8 mouse cellular contexts compared by ENCODE assay signal in the genomic region with DNA sequence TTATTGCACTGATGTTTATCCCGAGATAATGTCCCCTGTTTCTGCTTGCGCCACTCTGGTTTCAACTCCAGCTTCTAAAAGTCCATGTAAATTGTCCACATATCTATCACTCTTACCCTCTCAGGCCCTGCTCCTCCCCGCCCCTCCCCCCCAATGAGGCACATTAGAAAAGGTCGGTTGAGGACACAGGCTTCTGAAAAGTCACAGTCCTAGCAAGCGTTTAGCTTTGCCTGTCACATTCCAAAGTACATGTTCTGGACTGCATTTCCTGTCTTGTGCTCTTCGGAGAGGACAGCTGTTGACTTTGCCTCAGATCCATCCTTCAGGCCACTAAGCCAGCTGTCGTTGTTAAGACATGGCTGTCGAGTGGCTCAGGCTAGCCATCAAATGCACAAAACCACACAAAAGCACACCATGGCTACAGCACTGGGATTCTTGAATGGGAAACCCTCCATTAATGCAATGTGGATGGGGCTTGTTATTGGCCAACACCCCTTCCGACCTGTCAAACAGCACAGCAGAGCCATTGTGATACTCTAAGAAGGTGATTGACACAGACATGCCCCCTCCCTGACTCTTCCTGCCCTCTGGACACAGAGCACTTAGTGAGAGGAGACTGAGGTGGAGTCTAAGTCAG. TPM values are rescaled to one million over a fixed set of nuclear protein-coding genes. Genes with fewer than 3 reads are reported as not detected.
DNase-seq lines count a peak whose midpoint lies in the region; ATAC-seq lines count a peak whose summit lies in the region.

No protein-coding gene starts in this region.

- H3K27ac ChIP-seq in heart, embryonic 15.5 days: no peak overlapping the region
- no peak overlapping the region for H3K27ac ChIP-seq in midbrain, embryonic 15.5 days

- no peak for ATAC-seq in heart, embryonic 15.5 days (replicated peaks; ENCODE audit: insufficient number of reproducible peaks, insufficient read depth, low FRiP score, low read depth)
- ATAC-seq in midbrain, embryonic 15.5 days (replicated peaks): no peak; the same call in 1 of the 2 replicates
- no peak for ATAC-seq in activated CD4-positive, CD25-positive, alpha-beta regulatory T cell, adult 4 months

- peaks cover 9% of the 10 kb centered on the region; the same call in 1 of the 2 replicates for H3K4me1 ChIP-seq in heart, embryonic 15.5 days (replicated peaks)
- peaks cover 10% of the 10 kb centered on the region; the same call in 1 of the 2 replicates for H3K4me1 ChIP-seq in midbrain, embryonic 15.5 days

- DNase-seq in embryo, embryonic 10 days (ENCODE audit: low spot score): peak; percentile 41
- peak; percentile 9 to 35 for DNase-seq in kidney, postnatal 4 days
- DNase-seq in left cerebral cortex, postnatal 4 days: no peak
- DNase-seq in left cerebral cortex, postnatal 10 days (ENCODE audit: extremely low spot score in 1 of 2, low spot score in 2 of 2): no peak
- DNase-seq in spleen, postnatal 10 days (ENCODE audit: low spot score in 2 of 2): no peak

- H3K9ac ChIP-seq in heart, embryonic 15.5 days: peak overlapping the region; percentile 28; the same call in 1 of the 2 replicates
- no peak overlapping the region for H3K9ac ChIP-seq in midbrain, embryonic 15.5 days

- intact Hi-C loops in left cerebral cortex, postnatal 4 days (cut with DNase I): no loop called here
- intact Hi-C loops in left cerebral cortex, postnatal 10 days (cut with DNase I): no loop called here

- 30% methylated on average over 9 of the region's 9 CpGs for WGBS in heart, embryonic 15.5 days
- WGBS in midbrain, embryonic 15.5 days: 52% methylated on average over 9 of the region's 9 CpGs

- peak overlapping the region; percentile 51 for H3K4me2 ChIP-seq in heart, embryonic 15.5 days
- peak overlapping the region; percentile 34 for H3K4me2 ChIP-seq in midbrain, embryonic 15.5 days

- H3K9me3 ChIP-seq in heart, embryonic 15.5 days (replicated peaks): no peaks in the 10 kb centered on the region
- H3K9me3 ChIP-seq in midbrain, embryonic 15.5 days: no peaks in the 10 kb centered on the region

- no peaks in the 10 kb centered on the region for H3K36me3 ChIP-seq in heart, embryonic 15.5 days
- H3K36me3 ChIP-seq in midbrain, embryonic 15.5 days (replicated peaks): no peaks in the 10 kb centered on the region

- peak overlapping the region; percentile 26 for H3K4me3 ChIP-seq in heart, embryonic 15.5 days
- H3K4me3 ChIP-seq in midbrain, embryonic 15.5 days: no peak overlapping the region

- H3K27me3 ChIP-seq in heart, embryonic 15.5 days: no peaks in the 10 kb centered on the region
- H3K27me3 ChIP-seq in midbrain, embryonic 15.5 days (replicated peaks): no peaks in the 10 kb centered on the region

RNA-seq across cellular contexts. Expression of a gene that starts 12.2 kb away (rescaled TPM):
- polyA plus RNA-seq in heart, embryonic 15.5 days (2015; fragmentation: Nextera tagmentation; extraction: Ambion mirVana): not detected in 2 replicates
- 0.14 TPM in 1 of 2 replicates, not detected in the other for polyA plus RNA-seq in midbrain, embryonic 15.5 days (2015; fragmentation: Nextera tagmentation; extraction: Ambion mirVana)
- under 1 TPM in 1 of 2 experiments, not detected in 1; 0.18 TPM for total RNA-seq in left cerebral cortex, postnatal 4 days (2021)
- total RNA-seq in left cerebral cortex, postnatal 10 days (2021): under 1 TPM in 1 of 2 experiments, not detected in 1; 0.17 TPM
- polyA plus RNA-seq in activated CD4-positive, CD25-positive, alpha-beta regulatory T cell, adult 4 months (2017; shearing (Covaris generic)): not detected

Comparison
In these comparisons a context has a peak if more than half of its experiments do, and no peak if none do; other contexts are left out.
1. DNase-seq: peak in embryo, embryonic 10 days (single experiment) and kidney, postnatal 4 days (2 of 2); none in left cerebral cortex, postnatal 4 days (single experiment), left cerebral cortex, postnatal 10 days (0 of 2) and spleen, postnatal 10 days (0 of 2).